Mouse (Mus musculus): ENCODE measurements around the gene Rps6kb2. TPM values are rescaled to one million over a fixed set of nuclear protein-coding genes. Genes with fewer than 3 reads are reported as not detected.
A peak's percentile ranks its signal among the peaks of the same experiment; 100 is the strongest.

The Rps6kb2 gene
- polyA plus RNA-seq, 1 experiment = 97.8 TPM

GRCm38 (mm10) chr19:4117006-4117405 is 46.1 kb downstream of the Rps6kb2 start:
- H3K36me3 ChIP-seq (ENCODE audit: control insufficient read depth, insufficient read depth, low read length) = peaks cover 29% of the 10 kb centered on the region
- 98% methylated on average over 7 of the region's 7 CpGs for WGBS
- no peaks in the 10 kb centered on the region for H3K27me3 ChIP-seq (ENCODE audit: control insufficient read depth, insufficient read depth, low read length)
- TF ChIP-seq POLR2A (IDR thresholded peaks at IDR 0.05; ENCODE audit: control insufficient read depth, extremely low read depth, insufficient read depth, low read length, poor library complexity) (no peak), CTCF (IDR thresholded peaks at IDR 0.05; ENCODE audit: borderline replicate concordance, control insufficient read depth, extremely low read depth, insufficient read depth, low read length, poor library complexity) (no peak)
- no peak for DNase-seq
- no peak overlapping the region for H3K4me3 ChIP-seq (ENCODE audit: control insufficient read depth, insufficient read depth, low read length)
- H3K27ac ChIP-seq (ENCODE audit: control insufficient read depth, insufficient read depth, low read length) = no peak overlapping the region
- H3K4me1 ChIP-seq (replicated peaks; ENCODE audit: control insufficient read depth, insufficient read depth, low read length) = peaks cover 58% of the 10 kb centered on the region

DNA sequence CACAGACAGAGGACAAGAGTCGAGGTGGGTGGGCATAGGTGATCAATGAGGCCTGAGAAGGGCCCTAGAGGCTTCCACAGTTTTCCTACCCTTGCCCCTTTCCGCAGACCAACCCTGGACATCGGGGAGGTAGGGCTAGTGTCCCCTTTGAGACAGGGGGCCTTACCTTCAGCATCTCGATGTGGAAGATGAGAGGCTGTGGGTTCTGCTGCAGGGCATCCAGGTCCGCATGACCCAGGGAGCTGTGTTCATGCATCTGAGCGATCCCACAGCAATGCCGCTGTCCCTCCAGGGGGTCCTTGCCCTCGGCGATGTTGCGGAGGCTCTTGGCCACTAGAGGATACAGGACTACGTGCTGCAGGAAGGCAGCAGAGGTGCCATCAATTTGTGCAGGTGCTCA is 47.3 kb downstream of the Rps6kb2 start:
- peaks cover 54% of the 10 kb centered on the region for H3K4me1 ChIP-seq (replicated peaks; ENCODE audit: control insufficient read depth, insufficient read depth, low read length)
- H3K27me3 ChIP-seq (ENCODE audit: control insufficient read depth, insufficient read depth, low read length) = no peaks in the 10 kb centered on the region
- TF ChIP-seq CTCF (IDR thresholded peaks at IDR 0.05; ENCODE audit: borderline replicate concordance, control insufficient read depth, extremely low read depth, insufficient read depth, low read length, poor library complexity) = no peak
- TF ChIP-seq POLR2A (IDR thresholded peaks at IDR 0.05; ENCODE audit: control insufficient read depth, extremely low read depth, insufficient read depth, low read length, poor library complexity) = no peak
- 97% methylated on average over 11 of the region's 11 CpGs for WGBS
- DNase-seq = no peak
- no peak overlapping the region for H3K4me3 ChIP-seq (ENCODE audit: control insufficient read depth, insufficient read depth, low read length)
- H3K27ac ChIP-seq (ENCODE audit: control insufficient read depth, insufficient read depth, low read length) = no peak overlapping the region
- peaks cover 32% of the 10 kb centered on the region for H3K36me3 ChIP-seq (ENCODE audit: control insufficient read depth, insufficient read depth, low read length)

DNA sequence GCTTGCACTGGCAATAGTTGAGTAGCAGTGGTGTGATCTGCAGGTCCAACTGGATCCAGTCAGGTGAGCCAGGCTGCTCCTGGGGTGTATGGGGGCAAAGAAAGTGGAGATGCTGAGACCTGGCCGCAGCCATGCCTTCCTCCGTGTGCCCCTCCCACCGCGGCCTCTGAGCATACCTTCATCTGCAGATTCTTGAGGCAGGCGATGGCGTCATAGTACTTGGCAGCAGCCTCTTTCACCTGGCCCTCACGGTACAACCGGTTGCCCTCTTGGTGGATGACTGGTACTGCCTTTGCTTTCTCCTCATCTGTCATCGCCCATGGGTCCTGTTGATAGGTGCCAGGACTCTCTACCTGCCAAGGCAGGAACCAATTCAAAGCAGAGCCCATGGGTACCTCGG is 48.0 kb downstream of the Rps6kb2 start:
- DNase-seq = no peak
- H3K4me3 ChIP-seq (ENCODE audit: control insufficient read depth, insufficient read depth, low read length) = no peak overlapping the region
- peaks cover 32% of the 10 kb centered on the region for H3K36me3 ChIP-seq (ENCODE audit: control insufficient read depth, insufficient read depth, low read length)
- H3K27me3 ChIP-seq (ENCODE audit: control insufficient read depth, insufficient read depth, low read length) = no peaks in the 10 kb centered on the region
- WGBS = 97% methylated on average over 10 of the region's 10 CpGs
- TF ChIP-seq POLR2A (IDR thresholded peaks at IDR 0.05; ENCODE audit: control insufficient read depth, extremely low read depth, insufficient read depth, low read length, poor library complexity) (no peak), CTCF (IDR thresholded peaks at IDR 0.05; ENCODE audit: borderline replicate concordance, control insufficient read depth, extremely low read depth, insufficient read depth, low read length, poor library complexity) (no peak)
- H3K27ac ChIP-seq (ENCODE audit: control insufficient read depth, insufficient read depth, low read length) = no peak overlapping the region
- H3K4me1 ChIP-seq (replicated peaks; ENCODE audit: control insufficient read depth, insufficient read depth, low read length) = peaks cover 48% of the 10 kb centered on the region

- Histone ChIP-seq H3K4me3 (ENCODE audit: control insufficient read depth, insufficient read depth, low read length) (no peak overlapping the region), H3K27ac (ENCODE audit: control insufficient read depth, insufficient read depth, low read length) (peak overlapping the region; percentile 71; the same call in 1 of the 2 replicates), H3K27me3 (ENCODE audit: control insufficient read depth, insufficient read depth, low read length) (no peaks in the 10 kb centered on the region), H3K36me3 (ENCODE audit: control insufficient read depth, insufficient read depth, low read length) (peaks cover 32% of the 10 kb centered on the region), H3K4me1 (replicated peaks; ENCODE audit: control insufficient read depth, insufficient read depth, low read length) (peaks cover 46% of the 10 kb centered on the region)
- TF ChIP-seq POLR2A (IDR thresholded peaks at IDR 0.05; ENCODE audit: control insufficient read depth, extremely low read depth, insufficient read depth, low read length, poor library complexity) (no peak), CTCF (IDR thresholded peaks at IDR 0.05; ENCODE audit: borderline replicate concordance, control insufficient read depth, extremely low read depth, insufficient read depth, low read length, poor library complexity) (no peak)
- WGBS = 89% methylated on average over 10 of the region's 10 CpGs
- no peak for DNase-seq
These were observed 48.6 kb downstream of the Rps6kb2 start for GRCm38 (mm10) chr19:4114551-4114950.

DNA sequence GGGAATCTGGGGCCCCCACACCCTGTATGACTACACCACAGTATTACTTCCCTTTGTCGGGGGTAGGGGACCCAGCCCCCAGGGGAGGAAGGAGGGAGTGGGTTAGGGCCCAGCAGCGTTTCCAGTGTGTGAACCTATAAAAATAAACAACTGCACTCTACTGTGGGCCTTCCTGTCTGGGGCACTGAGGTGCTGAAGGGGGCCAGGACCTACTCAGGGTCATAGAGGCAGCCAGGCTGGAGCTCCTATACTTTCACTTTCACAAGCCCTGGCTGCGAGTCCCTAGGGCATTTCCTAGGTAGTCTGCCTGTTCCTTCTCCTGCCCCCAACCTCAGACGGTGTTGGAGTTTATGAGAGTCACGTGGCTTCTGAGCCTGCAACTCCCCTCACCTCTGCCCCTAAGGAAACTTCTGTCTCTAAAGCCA is 49.3 kb downstream of the Rps6kb2 start:
- Histone ChIP-seq H3K27me3 (ENCODE audit: control insufficient read depth, insufficient read depth, low read length) (no peaks in the 10 kb centered on the region), H3K4me3 (ENCODE audit: control insufficient read depth, insufficient read depth, low read length) (0 out of 2 replicates have a peak overlapping the region, but pooled peaks have one; percentile 0), H3K4me1 (replicated peaks; ENCODE audit: control insufficient read depth, insufficient read depth, low read length) (peaks cover 40% of the 10 kb centered on the region), H3K27ac (ENCODE audit: control insufficient read depth, insufficient read depth, low read length) (peak overlapping the region; percentile 71), H3K36me3 (ENCODE audit: control insufficient read depth, insufficient read depth, low read length) (peaks cover 32% of the 10 kb centered on the region)
- peak; percentile 35 for DNase-seq
- WGBS = 3% methylated on average over 5 of the region's 5 CpGs
- TF ChIP-seq POLR2A (IDR thresholded peaks at IDR 0.05; ENCODE audit: control insufficient read depth, extremely low read depth, insufficient read depth, low read length, poor library complexity) (no peak), CTCF (IDR thresholded peaks at IDR 0.05; ENCODE audit: borderline replicate concordance, control insufficient read depth, extremely low read depth, insufficient read depth, low read length, poor library complexity) (0 out of 2 replicates have a peak, but pooled peaks have one; percentile 27)

DNA sequence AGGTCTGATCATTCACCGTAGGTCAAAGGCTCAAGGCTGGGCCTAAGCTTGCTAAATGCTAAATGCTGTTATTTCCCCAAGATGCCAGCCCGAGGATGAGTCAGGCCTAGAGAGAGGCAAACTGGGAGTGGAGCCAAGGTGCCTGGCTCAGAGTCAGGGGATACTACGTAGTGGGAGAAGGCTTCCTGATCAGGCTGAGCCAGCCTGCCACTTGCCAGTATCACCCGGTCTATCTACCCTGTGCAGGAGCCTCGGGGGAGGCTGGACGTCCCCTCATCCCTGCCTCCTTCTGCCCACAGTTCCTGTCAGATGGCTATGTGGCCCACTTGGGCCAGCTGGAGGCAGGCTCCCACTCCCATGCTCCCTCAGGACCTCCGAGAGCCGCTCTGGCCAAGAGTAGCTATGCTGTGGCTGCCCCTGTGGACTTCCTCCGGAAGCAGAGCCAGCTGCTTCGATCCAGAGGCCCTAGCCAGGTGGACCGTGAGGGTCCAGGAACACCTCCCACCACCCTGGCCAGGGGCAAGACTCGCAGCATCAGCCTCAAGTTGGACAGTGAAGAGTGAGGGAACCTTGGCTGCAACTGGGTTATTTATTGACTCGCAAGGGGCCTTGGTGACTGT is 49.9 kb downstream of the Rps6kb2 start:
- Histone ChIP-seq H3K27ac (ENCODE audit: control insufficient read depth, insufficient read depth, low read length) (peak overlapping the region; percentile 71), H3K27me3 (ENCODE audit: control insufficient read depth, insufficient read depth, low read length) (no peaks in the 10 kb centered on the region), H3K4me3 (ENCODE audit: control insufficient read depth, insufficient read depth, low read length) (0 out of 2 replicates have a peak overlapping the region, but pooled peaks have one; percentile 0), H3K36me3 (ENCODE audit: control insufficient read depth, insufficient read depth, low read length) (peaks cover 32% of the 10 kb centered on the region), H3K4me1 (replicated peaks; ENCODE audit: control insufficient read depth, insufficient read depth, low read length) (peaks cover 38% of the 10 kb centered on the region)
- 25% methylated on average over 13 of the region's 13 CpGs for WGBS
- TF ChIP-seq POLR2A (IDR thresholded peaks at IDR 0.05; ENCODE audit: control insufficient read depth, extremely low read depth, insufficient read depth, low read length, poor library complexity) (no peak), CTCF (IDR thresholded peaks at IDR 0.05; ENCODE audit: borderline replicate concordance, control insufficient read depth, extremely low read depth, insufficient read depth, low read length, poor library complexity) (no peak)
- no peak for DNase-seq

Measured in thymus, adult 2 months (tissue).